Mouse (Mus musculus): ENCODE results near the gene Ccdc58.
"Not testable (repeated sequence)": the region's sequence is repeated elsewhere in the genome, so short reads cannot be mapped to it uniquely, and the experiment has no call there.

Ccdc58 gene

DNA sequence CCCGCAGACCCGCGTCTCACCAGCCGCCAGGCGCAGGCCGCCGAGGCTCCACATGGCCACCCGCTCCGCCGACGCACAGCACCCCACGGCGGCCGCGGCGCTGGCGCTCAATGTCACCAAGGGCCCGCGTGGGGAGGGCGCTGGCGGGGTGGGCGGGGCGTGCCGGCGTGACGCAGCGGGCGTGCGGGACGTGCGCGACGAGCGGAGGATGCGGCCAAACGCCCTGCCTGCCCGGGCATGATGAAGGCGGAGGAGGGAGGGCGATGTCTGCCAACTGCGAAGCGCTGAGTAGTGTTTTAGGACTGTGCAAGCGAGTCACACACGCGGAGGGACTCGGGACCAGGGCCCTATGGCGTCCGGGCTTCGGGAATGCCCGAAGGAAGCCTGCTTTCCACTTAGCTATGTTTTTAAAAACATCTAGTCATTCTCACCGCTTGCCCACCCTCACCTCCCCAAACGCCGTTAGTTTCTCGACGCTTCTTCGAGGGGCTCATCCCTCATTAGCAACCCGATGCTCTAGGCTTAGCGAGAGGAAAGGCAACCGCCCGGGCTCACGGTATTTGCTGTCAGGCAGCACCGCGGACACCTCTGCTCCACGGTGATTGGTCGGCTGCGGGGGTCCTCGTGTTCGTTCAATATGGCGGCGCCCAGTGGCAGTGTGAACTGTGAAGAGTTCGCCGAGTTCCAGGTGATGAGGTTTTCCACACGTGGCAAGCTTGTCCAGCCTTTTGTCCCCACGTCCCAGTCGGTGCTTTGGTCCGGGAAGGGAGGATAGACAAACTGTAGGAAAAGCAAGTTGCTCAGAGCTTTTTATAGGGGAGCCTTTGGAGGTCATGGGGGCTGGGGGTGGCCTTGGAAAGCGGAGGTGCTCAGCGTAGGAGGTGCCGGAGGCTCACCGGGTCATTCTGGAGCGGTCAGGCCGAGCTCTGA, at the start of gene Ccdc58, which contains the start of gene Fam162a:
Gene Ccdc58, plus strand, starts transcription at position 236 of the 930 bp plus-strand sequence.
Gene Fam162a, minus strand, starts transcription at position 145 of the 930 bp plus-strand sequence.
- DNase-seq = peak; percentile 93

DNA sequence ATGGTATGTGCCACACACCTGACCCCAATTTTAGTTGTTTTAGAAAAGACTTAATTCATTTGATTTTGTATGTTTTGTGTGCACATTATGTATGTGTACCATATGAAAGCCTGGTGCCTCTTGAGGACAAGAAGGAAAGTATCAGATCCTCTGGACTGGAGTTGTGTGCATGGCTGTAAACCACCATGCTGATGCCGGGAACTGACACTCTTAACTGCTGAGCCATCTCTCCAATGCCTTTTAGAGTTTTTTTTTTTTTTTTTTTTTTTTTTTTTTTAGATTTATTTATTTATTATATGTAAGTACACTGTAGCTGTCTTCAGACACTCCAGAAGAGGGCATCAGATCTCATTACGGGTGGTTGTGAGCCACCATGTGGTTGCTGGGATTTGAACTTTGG, 43.4 kb upstream of the Ccdc58 start:
- not testable (repeated sequence) for DNase-seq

DNA sequence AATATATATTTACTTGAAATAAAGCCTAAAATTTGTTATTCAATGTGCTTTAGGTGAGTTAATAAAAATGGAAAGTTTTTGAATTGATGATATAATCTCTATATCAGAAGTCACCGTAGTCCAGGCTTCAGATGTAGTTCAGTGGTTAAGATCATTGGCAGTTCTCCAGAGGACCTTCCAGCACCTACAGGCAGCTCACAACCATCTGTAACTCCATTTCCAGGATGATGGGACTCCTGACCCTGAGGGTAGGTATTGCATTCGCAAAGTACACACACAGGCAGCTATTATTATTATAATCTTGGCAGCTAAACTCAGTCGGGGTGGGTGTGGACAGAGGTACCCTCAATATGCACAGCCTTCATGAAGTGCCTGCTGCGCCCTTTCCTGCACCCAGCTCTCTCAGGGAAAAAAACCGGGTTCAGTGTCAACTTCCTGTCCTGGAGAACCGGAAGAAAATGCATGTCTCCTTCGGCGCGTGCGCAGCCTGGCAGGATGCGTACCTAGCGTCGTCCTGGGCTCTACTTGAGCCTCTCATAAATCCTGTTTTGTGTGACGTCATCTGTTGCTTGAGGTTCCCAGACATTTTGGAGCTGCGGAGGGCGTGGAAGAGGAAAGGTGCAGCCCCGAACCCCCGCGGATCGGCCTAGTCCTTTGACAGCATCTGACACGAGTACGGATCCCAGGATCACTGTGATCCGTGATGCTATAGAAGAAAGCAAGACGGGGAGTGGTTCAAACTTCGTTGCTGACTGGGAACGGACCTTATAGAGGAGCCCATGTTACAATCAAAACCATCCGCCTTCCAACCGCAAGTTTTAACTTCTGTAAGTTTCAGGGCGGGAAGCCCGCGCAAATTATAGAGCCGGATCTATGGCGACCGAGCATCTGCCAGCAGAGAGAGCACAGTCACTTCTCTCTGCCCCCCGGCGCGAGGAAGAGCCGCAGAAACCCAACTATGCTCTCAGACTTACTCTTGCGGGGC, 30.6 kb upstream of the Ccdc58 start, which contains the start of gene Wdr5b:
Gene Wdr5b, plus strand, starts transcription at position 551 of the 985 bp plus-strand sequence.
- DNase-seq = peak; percentile 99

DNA sequence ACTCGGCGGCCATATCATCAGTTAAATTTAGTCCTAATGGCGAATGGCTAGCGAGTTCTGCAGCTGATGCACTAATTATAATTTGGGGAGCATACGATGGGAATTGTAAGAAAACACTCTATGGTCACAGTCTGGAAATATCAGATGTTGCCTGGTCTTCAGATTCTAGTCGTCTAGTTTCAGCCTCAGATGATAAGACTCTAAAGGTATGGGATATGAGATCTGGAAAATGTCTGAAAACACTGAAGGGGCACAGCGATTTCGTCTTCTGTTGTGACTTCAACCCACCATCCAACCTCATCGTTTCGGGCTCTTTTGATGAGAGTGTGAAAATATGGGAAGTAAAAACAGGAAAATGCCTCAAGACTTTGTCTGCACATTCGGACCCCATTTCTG, 29.9 kb upstream of the Ccdc58 start:
- no peak for DNase-seq

DNA sequence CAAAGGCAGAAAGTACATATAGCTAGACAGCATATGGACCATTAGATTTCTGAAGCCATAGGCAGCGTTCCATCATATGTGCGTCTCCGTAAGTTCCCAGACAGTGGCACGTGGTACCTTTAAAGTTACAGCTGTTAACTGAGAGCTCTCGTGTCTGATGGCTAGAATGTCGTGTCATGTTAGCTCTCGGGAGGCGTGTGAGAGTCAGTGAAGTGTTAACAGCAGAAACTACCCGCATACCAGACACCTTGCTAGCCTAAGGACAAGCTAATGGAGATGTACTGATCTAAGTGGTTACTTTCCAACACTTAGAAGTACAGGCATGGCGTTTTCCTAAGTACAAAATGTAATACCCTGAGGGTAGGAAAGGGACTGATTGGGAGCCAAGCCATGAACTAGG, 28.4 kb upstream of the Ccdc58 start:
- no peak for DNase-seq

DNA sequence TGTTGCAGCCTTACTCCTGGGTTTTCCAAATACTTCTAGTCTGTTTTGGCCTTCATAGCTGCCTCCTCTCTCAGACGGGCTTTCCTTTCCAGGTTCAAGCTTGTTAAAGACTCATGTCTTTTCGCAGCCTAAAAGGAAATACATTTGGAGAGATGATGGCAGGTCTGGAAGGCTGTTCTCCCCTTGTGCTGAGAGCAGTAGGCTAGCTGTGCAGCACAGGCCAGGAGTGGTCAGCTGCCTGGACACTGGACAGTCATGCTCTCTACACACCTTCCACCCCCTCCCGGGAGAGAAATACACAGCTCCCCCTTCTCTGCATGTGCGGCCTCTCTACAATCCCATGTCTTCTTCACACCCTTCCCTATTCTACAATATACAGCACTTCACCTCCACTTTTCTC, 27.5 kb upstream of the Ccdc58 start:
- DNase-seq = no peak

DNA sequence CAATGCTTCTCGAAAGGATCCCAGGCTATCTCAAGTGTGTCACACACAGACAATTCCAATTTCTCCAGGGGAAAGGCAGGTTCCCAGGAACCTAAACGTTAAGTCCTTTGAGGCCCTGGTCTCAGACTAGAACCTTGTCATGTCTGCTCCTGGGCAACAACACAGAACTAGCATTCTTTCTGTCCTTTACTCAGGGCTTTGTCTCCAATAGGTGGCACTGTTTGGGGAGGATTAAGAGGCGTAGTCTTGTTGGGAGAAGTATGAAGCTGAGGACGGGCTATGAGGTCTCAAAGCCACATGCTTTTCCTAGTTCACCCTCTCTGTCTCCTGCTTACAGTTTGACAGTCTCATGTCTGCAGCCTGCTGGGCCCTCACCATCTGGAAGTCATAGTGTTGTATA, 23.9 kb upstream of the Ccdc58 start:
- DNase-seq = no peak

DNA sequence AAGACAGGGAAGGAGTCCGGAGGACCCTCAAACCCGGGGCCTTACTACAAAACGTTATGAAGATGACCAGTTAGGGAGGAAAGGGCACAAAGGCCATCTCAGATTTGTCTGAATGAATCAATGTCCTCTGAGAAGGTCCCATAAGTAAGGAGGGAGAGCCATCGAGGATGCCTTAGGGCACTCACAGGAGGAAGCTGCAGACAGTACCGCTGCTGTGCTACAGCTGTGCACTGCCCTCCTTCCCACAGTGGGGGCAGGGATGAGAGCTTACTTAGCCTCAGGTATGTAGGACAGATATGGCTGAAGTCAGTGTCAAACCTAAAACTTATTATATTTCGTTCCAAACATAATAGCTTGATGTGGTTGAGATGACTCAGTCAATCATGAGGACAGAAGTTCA, 20.0 kb upstream of the Ccdc58 start:
- DNase-seq = no peak

DNA sequence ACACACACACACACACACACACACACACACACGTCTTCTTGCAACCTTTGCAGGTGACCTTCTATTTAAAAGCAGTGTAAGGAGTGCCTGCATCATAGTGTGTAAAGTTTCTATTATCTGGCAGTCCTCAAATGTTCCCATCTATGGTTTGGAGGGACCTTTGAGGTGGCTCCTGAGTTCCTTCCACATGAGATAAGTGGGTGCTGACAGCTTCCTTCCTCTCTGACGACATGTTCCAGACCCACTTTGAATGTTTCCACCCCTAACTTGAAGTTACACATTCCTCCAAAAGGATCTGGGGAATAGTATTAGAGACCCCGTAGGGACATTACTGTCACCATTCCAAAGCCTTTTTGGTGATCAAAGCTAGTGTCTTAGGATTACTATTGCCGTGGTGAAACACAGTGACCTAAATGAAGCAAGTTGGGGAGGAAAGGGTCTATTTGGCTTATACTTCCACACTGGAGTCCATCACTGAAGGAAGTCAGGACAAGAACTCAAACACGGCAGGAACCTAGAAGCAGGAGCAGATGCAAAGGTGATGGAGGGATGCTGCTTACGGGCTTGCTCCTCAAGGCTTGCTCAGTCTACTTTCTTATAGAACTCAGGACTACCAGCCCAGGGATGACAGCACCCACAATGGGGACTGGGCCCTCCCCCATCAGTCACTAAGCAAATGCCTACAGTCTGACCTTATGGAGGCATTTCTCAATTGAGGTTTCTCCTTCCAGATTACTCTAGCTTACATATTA, 17.8 kb upstream of the Ccdc58 start:
- DNase-seq = no peak

DNA sequence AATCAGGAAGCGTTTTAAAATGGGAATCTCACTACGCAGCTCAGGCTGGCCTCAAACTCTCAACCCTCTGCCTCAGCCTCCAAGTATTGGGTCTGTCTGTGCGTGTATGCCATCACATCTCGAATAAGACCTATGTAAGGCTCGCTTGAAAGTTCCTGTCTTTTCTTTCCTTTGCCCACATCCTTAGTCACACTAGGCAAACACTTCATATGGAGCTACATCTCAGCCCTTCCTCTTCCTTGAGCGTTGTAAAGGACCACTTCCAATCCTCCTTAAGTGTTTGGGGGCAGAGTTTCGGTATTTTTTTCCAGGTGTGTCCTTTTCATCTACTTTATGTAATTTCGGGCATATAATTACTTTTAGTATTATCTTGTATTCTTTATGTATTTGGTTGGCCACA, 16.6 kb upstream of the Ccdc58 start:
- no peak for DNase-seq

DNA sequence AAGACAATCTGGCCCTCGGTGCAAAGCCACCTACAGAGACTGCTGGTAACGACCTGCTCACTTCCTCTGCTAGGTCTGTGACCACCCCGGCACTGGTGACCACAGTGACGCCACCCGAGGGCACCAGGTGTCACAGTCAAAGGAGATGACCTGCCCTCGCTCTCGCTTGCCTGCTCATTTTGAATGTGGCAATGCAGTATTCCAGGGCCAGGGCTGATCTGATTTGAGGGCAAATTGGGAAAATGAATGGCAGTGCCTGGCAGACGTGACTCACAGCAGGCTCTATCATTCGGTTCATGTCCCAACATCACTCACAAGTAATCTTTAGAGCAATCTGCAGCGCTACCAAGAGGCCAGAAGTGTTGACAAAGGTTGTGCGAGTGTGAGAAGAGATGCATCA, 15.1 kb upstream of the Ccdc58 start:
- no peak for DNase-seq

DNA sequence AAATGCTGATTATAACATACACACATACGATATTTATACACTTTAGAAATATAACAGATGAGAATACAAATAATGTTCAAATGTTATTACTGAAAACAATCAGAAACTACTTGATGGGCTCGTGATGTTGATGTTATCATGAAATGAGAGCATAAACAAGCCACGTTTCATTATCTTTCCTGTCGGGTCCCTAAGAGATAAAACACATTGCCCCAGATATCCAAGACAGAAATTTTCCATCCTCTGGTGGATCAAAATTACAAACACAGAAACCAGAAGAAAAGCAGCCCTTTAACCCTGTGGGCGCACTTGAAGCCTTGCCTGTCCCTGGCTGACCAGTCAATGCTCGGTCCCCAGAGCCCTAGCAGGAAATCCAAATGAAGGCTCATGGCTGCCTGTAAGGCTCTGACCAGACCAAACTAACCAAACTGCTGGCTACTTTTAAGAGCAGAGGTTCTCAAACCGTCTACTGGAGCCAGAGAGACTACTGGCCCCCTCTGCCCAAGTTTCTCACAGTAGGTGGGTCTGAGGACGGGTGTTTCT, 13.5 kb upstream of the Ccdc58 start:
- DNase-seq = no peak

DNA sequence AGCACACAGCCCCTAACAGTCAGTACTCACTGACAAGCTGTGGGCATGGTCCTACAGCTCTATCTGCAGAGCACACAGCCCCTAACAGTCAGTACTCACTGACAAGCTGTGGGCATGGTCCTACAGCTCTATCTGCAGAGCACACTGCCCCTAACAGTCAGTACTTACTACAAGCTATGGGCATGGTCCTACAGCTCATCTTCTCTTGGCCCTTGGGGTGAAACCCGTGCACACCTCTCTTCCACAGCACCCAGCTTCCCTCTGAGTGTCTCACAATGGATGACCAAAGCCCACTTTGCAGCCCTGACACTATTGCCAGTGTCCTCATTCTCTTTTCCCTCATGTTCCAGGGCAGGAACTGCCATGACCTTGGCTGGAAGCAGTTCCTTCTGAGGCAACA, 9.0 kb upstream of the Ccdc58 start:
- DNase-seq = not testable (repeated sequence)

DNA sequence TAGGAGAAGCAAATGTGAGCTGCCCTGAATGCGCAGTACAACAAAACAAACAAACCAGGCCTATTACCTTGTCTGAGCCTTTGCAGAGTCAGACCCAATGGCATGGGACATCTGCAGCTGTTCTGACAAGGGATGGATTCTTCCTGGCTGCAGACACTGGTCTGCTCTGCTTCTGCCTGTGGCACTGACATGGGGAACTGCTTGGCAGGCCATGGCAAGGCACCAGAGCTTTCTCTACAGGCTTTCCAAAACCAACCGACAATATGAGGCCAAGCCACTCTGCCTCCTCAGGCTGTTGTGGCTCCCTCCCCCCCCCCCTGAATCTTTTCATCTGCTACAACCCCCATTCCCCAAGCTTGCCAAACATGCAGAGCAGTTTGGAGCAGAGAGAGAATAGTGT, 8.2 kb upstream of the Ccdc58 start:
- no peak for DNase-seq

DNA sequence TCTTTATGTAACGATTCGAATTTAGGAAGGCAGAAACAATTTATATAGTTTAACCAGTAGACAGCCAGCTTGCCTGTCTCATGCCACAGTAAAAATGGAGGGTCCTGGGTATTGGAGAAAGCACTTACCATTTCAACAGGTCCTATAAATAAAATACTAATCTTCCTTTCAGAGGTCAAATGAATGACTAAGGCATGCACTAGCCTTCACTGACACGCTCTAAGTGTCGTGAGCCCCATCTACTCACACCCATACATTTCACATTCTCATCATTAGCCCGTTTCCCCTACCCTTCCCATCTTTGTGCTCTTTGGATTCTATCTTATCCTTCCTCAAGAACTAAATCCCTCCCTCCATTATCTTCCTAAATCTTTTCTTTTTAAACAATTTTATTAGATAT, 6.6 kb upstream of the Ccdc58 start:
- no peak for DNase-seq

DNA sequence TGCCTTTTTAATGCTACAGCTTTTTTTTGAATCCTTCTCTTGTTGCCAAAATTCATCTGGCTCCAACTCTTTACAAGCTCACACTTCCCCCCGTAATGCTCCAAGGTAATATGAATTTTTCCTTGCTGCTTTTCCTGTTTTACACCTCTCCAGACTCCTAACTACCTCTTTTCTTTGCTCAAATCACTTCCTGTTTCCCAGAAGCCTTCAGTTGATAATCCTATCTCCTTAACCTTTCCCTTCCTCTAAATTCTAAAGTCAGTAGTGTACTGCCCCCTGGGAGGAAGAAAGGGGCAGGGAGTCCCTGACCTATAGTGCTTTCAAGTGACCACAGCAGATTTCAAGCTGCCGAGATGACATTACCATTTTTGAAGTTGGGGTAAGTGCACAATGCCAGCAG, 3.8 kb upstream of the Ccdc58 start:
- no peak for DNase-seq

DNA sequence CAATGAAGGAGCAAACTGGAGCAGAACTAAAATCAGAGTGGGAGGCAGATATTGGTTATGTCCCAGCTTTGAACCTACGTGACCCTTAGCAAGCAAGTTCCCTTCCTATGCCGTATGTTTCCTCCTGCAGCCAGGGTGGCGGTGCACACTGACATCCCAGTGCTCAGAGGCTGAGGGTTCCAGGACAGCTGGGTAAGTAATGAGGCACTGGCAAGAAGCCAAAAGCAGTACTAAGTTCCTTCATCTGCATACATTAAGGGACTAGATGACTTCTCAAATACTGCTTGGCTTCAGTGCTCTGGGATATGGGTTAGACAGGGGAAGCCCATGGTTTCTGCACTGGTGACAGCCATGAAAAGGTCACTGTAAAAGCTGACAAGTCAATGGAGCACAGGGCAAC, 3.1 kb upstream of the Ccdc58 start:
- no peak for DNase-seq

DNA sequence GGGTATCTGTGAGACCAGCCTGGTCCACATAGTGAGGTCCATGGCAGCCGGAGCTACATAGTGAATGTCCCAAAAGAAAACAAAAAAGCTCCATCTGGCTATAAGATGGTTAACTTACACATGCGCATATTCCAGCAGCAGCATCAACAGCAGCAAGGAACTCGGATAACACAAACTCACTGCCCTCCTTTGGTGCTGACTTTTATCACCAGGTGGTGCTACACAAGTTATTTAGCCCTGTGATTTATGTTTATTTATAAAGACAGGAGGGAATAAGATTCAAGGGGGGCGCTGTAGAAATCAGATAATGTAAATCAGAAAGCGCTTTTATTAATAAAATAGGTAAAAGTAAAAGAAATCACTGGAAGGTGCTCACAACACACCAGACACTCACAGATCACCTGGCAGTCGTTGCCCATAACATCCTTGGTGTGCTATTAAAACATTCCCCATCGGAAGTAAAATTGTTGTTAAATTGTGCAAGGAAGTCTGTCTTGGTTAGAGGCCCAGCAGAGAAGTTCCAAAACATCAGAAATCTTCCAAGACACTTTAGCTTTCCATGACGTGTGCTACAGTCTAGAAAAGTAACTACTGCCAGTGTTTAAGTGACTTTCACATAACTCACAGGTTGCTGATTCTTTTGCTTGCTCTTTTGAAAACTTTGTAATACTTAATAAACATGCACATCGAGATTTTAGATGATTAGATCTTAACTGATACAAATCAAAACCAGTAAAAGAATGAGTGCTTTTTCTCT, 1.5 kb upstream of the Ccdc58 start:
- DNase-seq = peak; percentile 35

DNA sequence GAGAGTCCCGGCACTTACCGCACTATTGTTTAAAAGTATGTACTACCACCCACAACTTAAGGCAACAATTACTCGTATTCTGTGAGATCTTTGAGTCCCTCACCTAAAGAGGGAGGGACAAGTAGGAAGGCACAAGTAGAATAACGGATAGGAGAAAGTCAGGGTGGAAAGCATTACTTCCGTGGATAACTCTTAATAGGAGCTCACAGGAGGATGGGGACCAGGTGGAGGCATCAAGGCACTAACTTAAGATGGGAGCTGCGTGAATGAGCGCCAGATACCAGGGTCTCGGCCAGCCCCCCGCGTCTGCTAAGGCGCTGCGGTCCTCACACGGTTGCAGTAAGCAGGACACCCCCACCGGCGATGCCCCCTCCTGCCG, 425 bp upstream of the Ccdc58 start:
- DNase-seq = no peak

DNA sequence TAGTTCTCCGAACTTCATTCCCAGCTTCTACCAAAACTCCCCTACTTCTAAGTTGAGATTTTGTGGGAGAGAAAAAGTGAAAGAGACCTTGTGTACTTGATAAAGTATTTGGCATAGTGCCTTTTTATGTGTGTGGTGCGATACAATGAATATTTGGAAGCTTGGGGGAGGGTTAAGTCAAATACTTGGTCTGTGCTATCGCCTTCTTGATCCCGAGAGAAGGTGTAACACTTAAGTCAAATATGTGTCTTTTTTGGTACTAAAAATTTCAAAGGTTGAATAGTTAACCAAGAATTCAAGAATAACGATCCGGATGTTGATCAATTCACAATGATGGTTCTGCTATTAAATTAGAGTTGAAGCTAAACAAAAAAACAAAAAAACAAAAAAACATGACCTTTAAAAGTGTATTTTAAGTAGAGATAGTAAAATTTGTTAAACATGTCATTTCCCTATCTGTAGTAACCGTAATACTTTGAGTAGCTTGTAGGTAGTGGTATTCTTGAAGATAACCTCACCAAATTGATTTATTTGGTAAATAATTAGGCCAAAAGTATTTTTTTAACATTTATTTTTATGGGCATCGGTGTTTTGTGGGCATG, 1.0 kb downstream of the Ccdc58 start:
- no peak for DNase-seq

DNA sequence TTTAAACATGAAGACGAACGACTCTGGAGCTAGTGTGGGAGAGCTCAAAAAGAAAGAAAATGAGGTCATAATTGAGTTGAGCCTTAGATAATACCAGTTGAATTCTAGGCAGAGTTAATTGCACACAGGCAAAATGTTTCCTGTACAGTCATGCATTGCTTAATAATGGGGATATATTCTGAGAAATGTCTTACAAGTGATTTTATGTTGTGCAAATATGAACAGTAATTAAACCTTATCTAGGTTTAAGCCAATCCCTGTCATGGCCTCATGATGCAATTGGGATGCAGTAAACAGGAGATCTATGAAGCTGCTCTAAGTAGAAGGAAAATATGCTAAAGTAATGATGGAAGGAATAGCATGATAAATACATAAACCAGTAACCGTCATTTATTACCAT, 3.3 kb downstream of the Ccdc58 start:
- no peak for DNase-seq

All from cerebellum, adult 9-10 months (tissue).